Mouse (Mus musculus) MEL (cell line): Measurements from ENCODE around the gene Dennd4b. TPM values are rescaled to one million over a fixed set of nuclear protein-coding genes. Genes with fewer than 3 reads are reported as not detected.

Experiments used
- DNase-seq: peaks from one replicate; pipeline ENCODE4 v3.0.0; 2011; ENCODE audit warnings: low read depth, low spot score
- H3K27ac ChIP-seq: 2 replicates; pipeline ENCODE4 v1.5.1; 2012; ENCODE audit warnings: low read depth, mild to moderate bottlenecking, control low read depth, low read length, moderate library complexity; ENCODE audit not compliant: control insufficient read depth
- H3K27me3 ChIP-seq, 2 experiments: fragments of 150-350 bp in 1 of 2; sonication (generic) in 1 of 2; 2 replicates each; pipeline ENCODE4 v1.6.1; 2012; ENCODE audit warnings: low read length in 2 of 2, mild to moderate bottlenecking in 2 of 2, improper control_type of control experiment in 1 of 2, moderate library complexity in 1 of 2; ENCODE audit not compliant: insufficient read depth in 2 of 2, control insufficient read depth in 1 of 2
- H3K36me3 ChIP-seq, 2 experiments: 2 replicates each; pipeline ENCODE4 v1.6.1; 2012 to 2014; ENCODE audit warnings: low read length in 2 of 2, improper control_type of control experiment in 1 of 2, inconsistent platforms in 1 of 2, mild to moderate bottlenecking in 1 of 2; ENCODE audit not compliant: insufficient read depth in 2 of 2, control insufficient read depth in 1 of 2
- H3K4me1 ChIP-seq, 2 experiments: fragments of 150-350 bp in 1 of 2; sonication (generic) in 1 of 2; 2 replicates each; pipeline ENCODE4 v1.6.1; 2012; ENCODE audit warnings: low read length in 2 of 2, improper control_type of control experiment in 1 of 2, mild to moderate bottlenecking in 1 of 2; ENCODE audit not compliant: insufficient read depth in 2 of 2, control insufficient read depth in 1 of 2
- H3K4me3 ChIP-seq, 2 experiments: fragments of 150-350 bp in 1 of 2; sonication (generic) in 1 of 2; 2 replicates each; pipeline ENCODE4 v1.5.1; 2012; ENCODE audit warnings: low read depth in 2 of 2, low read length in 2 of 2, mild to moderate bottlenecking in 2 of 2, moderate library complexity in 2 of 2, control low read depth in 1 of 2, improper control_type of control experiment in 1 of 2; ENCODE audit not compliant: control insufficient read depth in 1 of 2, insufficient read depth in 1 of 2
- H3K79me2 ChIP-seq: 2 replicates; pipeline ENCODE4 v1.6.1; 2012; ENCODE audit warnings: mild to moderate bottlenecking, low read length, moderate library complexity; ENCODE audit not compliant: control insufficient read depth, poor library complexity, insufficient read depth
- H3K9ac ChIP-seq: 2 replicates; pipeline ENCODE4 v1.6.1; 2012; ENCODE audit warnings: low read depth, mild to moderate bottlenecking, control low read depth, low read length, moderate library complexity; ENCODE audit not compliant: control insufficient read depth, poor library complexity, severe bottlenecking
- H3K9me3 ChIP-seq: fragments of 150-350 bp; sonication (generic); replicated peaks from 2 replicates; pipeline ENCODE4 v1.6.1; 2012; ENCODE audit warnings: mild to moderate bottlenecking, low read length, improper control_type of control experiment, moderate library complexity; ENCODE audit not compliant: insufficient read depth
- CHD1 ChIP-seq: IDR thresholded peaks from 2 replicates; pipeline ENCODE4 v1.6.1; 2012; ENCODE audit warnings: low read depth, mild to moderate bottlenecking, inconsistent platforms, low read length, improper control_type of control experiment
- E2F4 ChIP-seq: IDR thresholded peaks from 2 replicates; pipeline ENCODE4 v1.6.1; 2011; ENCODE audit warnings: low read depth, low read length, improper control_type of control experiment, borderline replicate concordance
- EP300 ChIP-seq, 2 experiments: IDR thresholded peaks; 2 replicates each; pipeline ENCODE4 v1.6.1; 2011; ENCODE audit warnings: improper control_type of control experiment in 2 of 2, low read length in 2 of 2, low read depth in 1 of 2, mild to moderate bottlenecking in 1 of 2
- HCFC1 ChIP-seq: IDR thresholded peaks from 2 replicates; pipeline ENCODE4 v1.6.1; 2012; ENCODE audit warnings: low read depth, mild to moderate bottlenecking, inconsistent platforms, low read length, improper control_type of control experiment, moderate library complexity
- JUND ChIP-seq: IDR thresholded peaks from 2 replicates; pipeline ENCODE4 v1.6.1; 2011; ENCODE audit warnings: low read depth, mild to moderate bottlenecking, improper control_type of control experiment, low read length
- KAT2A ChIP-seq: conservative IDR thresholded peaks from 2 replicates; pipeline ENCODE4 v1.6.1; 2012; ENCODE audit warnings: low read depth, low read length, improper control_type of control experiment, inconsistent platforms
- MAX ChIP-seq: IDR thresholded peaks from 2 replicates; pipeline ENCODE4 v1.6.1; 2011; ENCODE audit warnings: low read length, improper control_type of control experiment
- MAZ ChIP-seq: IDR thresholded peaks from 2 replicates; pipeline ENCODE4 v1.6.1; 2012; ENCODE audit warnings: low read depth, mild to moderate bottlenecking, inconsistent platforms, low read length, improper control_type of control experiment
- MEF2A ChIP-seq: IDR thresholded peaks from 2 replicates; pipeline ENCODE4 v1.6.1; 2014; ENCODE audit warnings: low read depth, mild to moderate bottlenecking, inconsistent platforms, low read length, improper control_type of control experiment; ENCODE audit not compliant: poor library complexity, insufficient replicate concordance, severe bottlenecking; ENCODE audit errors: extremely low read depth
- MXI1 ChIP-seq: IDR thresholded peaks from 2 replicates; pipeline ENCODE4 v1.6.1; 2011; ENCODE audit warnings: mild to moderate bottlenecking, low read depth, low read length, improper control_type of control experiment
- POLR2A ChIP-seq, 2 experiments: IDR thresholded peaks; 2 replicates each; pipeline ENCODE4 v1.6.1; 2011 to 2012; ENCODE audit warnings: low read length in 2 of 2, mild to moderate bottlenecking in 2 of 2, control low read depth in 1 of 2, improper control_type of control experiment in 1 of 2, low read depth in 1 of 2, moderate library complexity in 1 of 2; ENCODE audit not compliant: control insufficient read depth in 1 of 2, insufficient read depth in 1 of 2, poor library complexity in 1 of 2
- POLR2AphosphoS2 ChIP-seq: IDR thresholded peaks from 2 replicates; pipeline ENCODE4 v1.6.1; 2011; ENCODE audit warnings: low read length, improper control_type of control experiment
- RAD21 ChIP-seq: IDR thresholded peaks from 2 replicates; pipeline ENCODE4 v1.6.1; 2011; ENCODE audit warnings: mild to moderate bottlenecking, low read depth, low read length, improper control_type of control experiment
- RCOR1 ChIP-seq: IDR thresholded peaks from 2 replicates; pipeline ENCODE4 v1.6.1; 2012; ENCODE audit warnings: low read depth, mild to moderate bottlenecking, inconsistent platforms, low read length, improper control_type of control experiment
- SMC3 ChIP-seq: IDR thresholded peaks from 2 replicates; pipeline ENCODE4 v1.6.1; 2011; ENCODE audit warnings: low read depth, low read length, improper control_type of control experiment
- TAL1 ChIP-seq: IDR thresholded peaks from 2 replicates; pipeline ENCODE4 v1.6.1; 2012; ENCODE audit warnings: mild to moderate bottlenecking, inconsistent platforms, low read length, moderate library complexity, mixed read lengths
- USF2 ChIP-seq, 2 experiments: IDR thresholded peaks; 2 replicates each; pipeline ENCODE4 v1.6.1; 2011 to 2012; ENCODE audit warnings: improper control_type of control experiment in 2 of 2, low read length in 2 of 2, borderline replicate concordance in 1 of 2, inconsistent platforms in 1 of 2, low read depth in 1 of 2, mild to moderate bottlenecking in 1 of 2; ENCODE audit not compliant: insufficient read depth in 1 of 2
- ZKSCAN1 ChIP-seq: IDR thresholded peaks from 2 replicates; pipeline ENCODE4 v1.6.1; 2012; ENCODE audit warnings: low read depth, mild to moderate bottlenecking, inconsistent platforms, low read length, improper control_type of control experiment, moderate library complexity
- ZMIZ1 ChIP-seq: IDR thresholded peaks from 2 replicates; pipeline ENCODE4 v1.6.1; 2012; ENCODE audit warnings: low read depth, mild to moderate bottlenecking, inconsistent platforms, low read length, improper control_type of control experiment, moderate library complexity
- polyA plus RNA-seq, 2 experiments: library from polyadenylated mRNA; stranded (reverse) in 1 of 2; unstranded in 1 of 2; fragments of >175 nt in 1 of 2; fragments of >200 nt in 1 of 2; gene quantifications; 2 replicates each; pipeline versions ENCODE4 v1.2.1 to v1.2.4; 2012; ENCODE audit warnings: low replicate concordance in 2 of 2, low read depth in 1 of 2; ENCODE audit not compliant: insufficient read length in 2 of 2, insufficient read depth in 1 of 2, missing spikeins in 1 of 2
- total RNA-seq: library from RNA; depleted of rRNA; stranded (reverse); fragments of 300-350 nt; gene quantifications from 2 replicates; pipeline ENCODE4 v1.2.3, GENCODE M21; 2012

Gene Dennd4b
- total and polyA plus RNA-seq, 3 experiments, result 11.6 to 27.1 TPM; not detected in 1

DNA sequence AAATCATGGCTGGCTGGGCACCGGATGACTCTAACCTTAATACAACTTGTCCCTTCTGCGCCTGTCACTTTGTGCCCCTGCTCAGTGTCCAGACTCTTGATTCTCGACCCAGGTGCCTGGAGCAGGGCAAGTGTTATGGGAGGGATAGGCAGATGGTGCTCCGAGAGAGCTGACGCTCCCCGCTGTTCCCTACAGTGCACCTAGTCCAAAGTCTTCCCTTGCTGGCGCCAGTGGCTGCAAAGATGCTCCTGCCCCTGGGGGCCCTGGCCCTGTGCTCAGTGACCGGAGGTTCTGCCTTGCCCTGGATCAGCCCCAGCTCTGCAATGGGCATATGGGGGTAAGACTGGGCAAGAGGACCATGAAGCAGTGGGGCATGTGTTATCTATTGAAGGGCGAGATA is 12.8 kb downstream of the Dennd4b start:
- H3K9me3 ChIP-seq, result no peaks in the 10 kb centered on the region
- no peak overlapping the region for H3K4me3 ChIP-seq
- TF ChIP-seq KAT2A (no peak), MAZ (no peak), RCOR1 (no peak), RAD21 (no peak), MEF2A (no peak), CHD1 (no peak), HCFC1 (no peak)
- TF ChIP-seq, all 39 proteins: peak for 0
- no peaks in the 10 kb centered on the region for H3K4me1 ChIP-seq
- peaks cover 0 to 13% of the 10 kb centered on the region in 2 experiments; a peak in 2 of 4 replicates for H3K36me3 ChIP-seq
- no peaks in the 10 kb centered on the region for H3K27me3 ChIP-seq
- DNase-seq, result no peak
- no peak overlapping the region for H3K9ac ChIP-seq
- H3K79me2 ChIP-seq, result no peaks in the 10 kb centered on the region
- no peak overlapping the region for H3K27ac ChIP-seq

DNA sequence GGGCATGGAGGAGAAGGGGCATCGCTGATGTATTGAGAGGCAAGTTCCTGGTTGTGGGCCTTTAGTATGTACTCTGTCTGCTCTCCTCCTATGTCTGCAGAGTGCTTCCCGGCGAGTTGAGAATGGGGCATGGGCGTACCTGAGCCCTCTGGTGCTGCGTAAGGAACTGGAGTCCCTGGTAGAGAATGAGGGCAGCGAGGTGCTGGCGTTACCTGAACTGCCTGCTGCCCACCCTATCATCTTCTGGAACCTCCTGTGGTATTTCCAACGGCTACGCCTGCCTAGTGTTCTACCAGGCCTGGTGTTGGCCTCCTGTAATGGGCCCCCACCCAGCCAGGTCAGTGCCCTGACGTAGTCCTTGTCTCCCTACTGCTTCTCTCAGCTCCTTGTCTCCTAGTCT is 13.2 kb downstream of the Dennd4b start:
- no peaks in the 10 kb centered on the region for H3K4me1 ChIP-seq
- no peak overlapping the region for H3K4me3 ChIP-seq
- H3K36me3 ChIP-seq, result peaks cover 0 to 13% of the 10 kb centered on the region in 2 experiments; a peak in 2 of 4 replicates
- H3K27me3 ChIP-seq, result no peaks in the 10 kb centered on the region
- H3K9ac ChIP-seq, result no peak overlapping the region
- H3K79me2 ChIP-seq, result no peaks in the 10 kb centered on the region
- no peaks in the 10 kb centered on the region for H3K9me3 ChIP-seq
- no peak for DNase-seq
- no peak overlapping the region for H3K27ac ChIP-seq
- TF ChIP-seq POLR2AphosphoS2, result no peak
- no peak for TF ChIP-seq E2F4
- no peak for TF ChIP-seq ZMIZ1
- no peak for TF ChIP-seq JUND
- TF ChIP-seq TAL1, result no peak
- no peak for TF ChIP-seq ZKSCAN1
- TF ChIP-seq POLR2A (IDR thresholded peaks at IDR 0.05; ENCODE audit: control insufficient read depth in 1 of 2, insufficient read depth in 1 of 2, low read depth in 1 of 2, low read length in 2 of 2, poor library complexity in 1 of 2), result no peak
- no peak for TF ChIP-seq KAT2A

DNA sequence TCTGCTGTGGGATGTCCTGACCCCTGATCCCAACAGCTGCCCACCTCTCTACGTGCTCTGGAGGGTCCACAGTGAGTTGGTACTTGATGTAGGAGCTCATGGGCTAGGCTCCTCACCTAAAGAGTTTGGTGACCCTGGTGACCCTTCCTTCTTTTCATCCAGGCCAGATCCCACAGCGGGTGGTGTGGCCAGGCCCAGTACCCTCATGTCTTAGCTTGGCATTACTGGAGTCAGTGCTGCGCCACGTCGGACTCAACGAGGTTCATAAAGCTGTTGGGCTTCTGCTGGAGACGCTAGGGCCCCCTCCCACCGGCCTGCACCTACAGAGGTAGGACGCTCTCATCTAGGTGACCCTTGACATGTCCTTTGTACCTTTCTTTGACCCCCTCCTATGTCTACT is 14.2 kb downstream of the Dennd4b start:
- no peak for DNase-seq
- TF ChIP-seq HCFC1 (no peak), RAD21 (no peak), EP300 (IDR thresholded peaks at IDR 0.05; ENCODE audit: low read depth in 1 of 2, low read length in 2 of 2) (no peak), USF2 (IDR thresholded peaks at IDR 0.05; ENCODE audit: borderline replicate concordance in 1 of 2, insufficient read depth in 1 of 2, low read depth in 1 of 2, low read length in 2 of 2) (no peak), ZMIZ1 (no peak), KAT2A (no peak), JUND (no peak), SMC3 (no peak), MXI1 (no peak), MAX (no peak)
- H3K36me3 ChIP-seq, result peaks cover 0 to 9% of the 10 kb centered on the region in 2 experiments; a peak in 2 of 4 replicates

More for the DNA sequence above, 14.2 kb downstream of the Dennd4b start:
- Histone ChIP-seq H3K27ac (no peak overlapping the region), H3K9ac (no peak overlapping the region), H3K4me3 (no peak overlapping the region), H3K9me3 (no peaks in the 10 kb centered on the region), H3K79me2 (no peaks in the 10 kb centered on the region), H3K4me1 (no peaks in the 10 kb centered on the region), H3K27me3 (no peaks in the 10 kb centered on the region)
